Mouse (Mus musculus): ENCODE results near the gene Avpr1a. TPM values are rescaled to one million over a fixed set of nuclear protein-coding genes. Genes with fewer than 3 reads are reported as not detected.

The Avpr1a gene
- polyA plus RNA-seq (2012; rRNA removed) = 10.5 and 11.7 TPM in 2 replicates

DNA sequence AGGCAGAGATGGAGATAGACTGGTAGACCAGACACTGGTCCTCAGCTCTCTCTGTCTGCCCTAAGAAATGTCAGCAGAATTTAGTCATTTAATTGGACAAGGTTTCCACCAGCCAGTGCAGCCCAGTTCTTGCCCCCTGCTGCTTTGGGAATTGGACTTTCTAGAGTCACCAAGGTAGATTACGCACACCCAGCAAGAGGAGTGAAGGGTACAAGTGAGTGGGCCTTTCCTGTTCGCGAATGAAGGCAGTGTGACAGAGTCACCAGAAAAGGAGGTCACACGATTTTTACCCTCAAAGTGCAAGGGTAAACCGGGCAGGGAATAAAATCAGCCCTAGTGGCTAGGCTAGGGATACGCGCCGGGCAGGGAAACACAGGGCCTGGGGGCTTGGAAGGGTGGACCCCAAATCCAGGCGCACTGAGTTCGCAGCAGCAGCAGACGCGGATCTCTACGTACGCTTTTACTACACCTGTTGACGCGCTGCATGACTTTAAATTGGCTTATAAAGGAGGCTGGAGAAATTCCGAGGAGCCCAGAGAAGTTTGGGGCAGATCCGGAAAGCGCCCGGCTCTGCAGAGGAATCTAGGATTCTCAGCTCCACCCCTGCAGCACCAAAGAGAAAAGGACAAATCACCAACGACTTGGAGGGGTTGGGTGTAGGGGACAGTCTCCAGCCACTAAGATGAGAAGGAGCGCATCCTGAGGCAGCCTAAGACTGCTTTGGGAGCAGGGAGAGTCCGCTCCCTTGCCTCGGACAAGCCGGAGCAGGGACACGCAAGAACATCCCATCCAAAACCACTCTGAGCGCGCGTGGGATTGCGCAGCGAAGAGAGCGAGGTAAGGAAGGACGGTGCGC lies at the start of gene Avpr1a:
Gene Avpr1a, plus strand, starts transcription at position 639 of the 856 bp plus-strand sequence.
- peak within 1 kb of the TSS; percentile 27 for H3K4me3 ChIP-seq (ENCODE audit: insufficient read depth, low read depth, low read length)
- no peaks in the 10 kb centered on the region for H3K27me3 ChIP-seq (replicated peaks; ENCODE audit: control insufficient read depth, insufficient read depth, low read length)
- 6% methylated on average over 34 of the region's 34 CpGs for WGBS
- no peaks in the 10 kb centered on the region for H3K4me1 ChIP-seq (ENCODE audit: control insufficient read depth, insufficient read depth, low read length)
- H3K36me3 ChIP-seq (ENCODE audit: control insufficient read depth, insufficient read depth, low read length) = no peaks in the 10 kb centered on the region
- TF ChIP-seq POLR2A (IDR thresholded peaks at IDR 0.05; ENCODE audit: low read depth, low read length) (no peak), CTCF (conservative IDR thresholded peaks at IDR 0.05; ENCODE audit: insufficient read depth, insufficient read length, low read depth, low read length) (0 out of 2 replicates have a peak, but pooled peaks have one; percentile 1)
- peak; percentile 17 for DNase-seq
- no peak within 1 kb of the TSS for H3K27ac ChIP-seq (ENCODE audit: insufficient read depth, low read depth, low read length)

DNA sequence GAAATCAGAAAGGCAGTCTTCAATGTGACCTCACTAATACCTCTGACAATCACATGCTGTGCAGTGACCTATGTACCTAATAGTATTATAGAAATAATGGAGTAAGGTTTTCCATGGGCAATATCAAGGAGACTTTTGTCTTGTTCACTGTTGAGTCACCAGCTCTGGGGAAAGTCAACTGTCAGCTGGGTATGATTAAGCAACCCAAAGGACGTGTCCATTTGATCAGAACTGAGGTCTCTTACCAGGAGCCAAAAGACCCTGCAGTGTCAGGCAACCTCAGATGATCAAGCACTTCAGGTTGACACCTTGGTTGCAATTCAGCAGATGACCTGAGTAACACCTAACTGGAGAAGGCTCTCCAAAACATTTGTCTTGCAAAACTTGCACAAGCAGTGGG lies 46.0 kb upstream of the Avpr1a start:
- Histone ChIP-seq H3K27ac (ENCODE audit: insufficient read depth, low read depth, low read length) (no peak overlapping the region), H3K4me1 (ENCODE audit: control insufficient read depth, insufficient read depth, low read length) (no peaks in the 10 kb centered on the region), H3K27me3 (replicated peaks; ENCODE audit: control insufficient read depth, insufficient read depth, low read length) (no peaks in the 10 kb centered on the region), H3K4me3 (ENCODE audit: insufficient read depth, low read depth, low read length) (no peak overlapping the region), H3K36me3 (ENCODE audit: control insufficient read depth, insufficient read depth, low read length) (no peaks in the 10 kb centered on the region)
- whole genome bisulfite sequencing = 62% methylated on average over 1 of the region's 1 CpGs
- no peak for TF ChIP-seq CTCF (conservative IDR thresholded peaks at IDR 0.05; ENCODE audit: insufficient read depth, insufficient read length, low read depth, low read length)
- TF ChIP-seq POLR2A (IDR thresholded peaks at IDR 0.05; ENCODE audit: low read depth, low read length) = no peak
- DNase-seq = no peak

DNA sequence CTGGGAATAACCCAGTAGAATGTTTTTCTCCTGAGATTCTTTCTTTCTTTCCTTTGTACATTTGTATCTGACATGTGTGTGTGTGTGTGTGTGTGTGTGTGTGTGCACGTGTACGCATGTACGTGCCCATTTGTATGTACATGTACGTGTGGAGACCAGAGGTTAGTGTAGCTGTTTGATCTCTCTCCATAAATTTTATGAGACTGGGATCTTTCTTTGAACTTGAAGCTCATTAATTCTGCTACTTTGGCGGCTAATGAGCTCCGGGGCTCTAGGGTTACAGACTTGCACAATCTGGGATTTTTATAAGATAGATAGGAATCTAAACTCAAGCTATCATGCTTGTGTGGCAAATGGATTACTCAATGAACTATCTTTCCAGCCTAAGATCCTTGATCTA lies 42.0 kb upstream of the Avpr1a start:
- 45% methylated on average over 6 of the region's 6 CpGs for WGBS
- no peak overlapping the region for H3K4me3 ChIP-seq (ENCODE audit: insufficient read depth, low read depth, low read length)
- no peaks in the 10 kb centered on the region for H3K36me3 ChIP-seq (ENCODE audit: control insufficient read depth, insufficient read depth, low read length)
- TF ChIP-seq CTCF (conservative IDR thresholded peaks at IDR 0.05; ENCODE audit: insufficient read depth, insufficient read length, low read depth, low read length) (no peak), POLR2A (IDR thresholded peaks at IDR 0.05; ENCODE audit: low read depth, low read length) (no peak)
- H3K27ac ChIP-seq (ENCODE audit: insufficient read depth, low read depth, low read length) = no peak overlapping the region
- H3K4me1 ChIP-seq (ENCODE audit: control insufficient read depth, insufficient read depth, low read length) = no peaks in the 10 kb centered on the region
- H3K27me3 ChIP-seq (replicated peaks; ENCODE audit: control insufficient read depth, insufficient read depth, low read length) = no peaks in the 10 kb centered on the region
- peak; percentile 19 for DNase-seq

DNA sequence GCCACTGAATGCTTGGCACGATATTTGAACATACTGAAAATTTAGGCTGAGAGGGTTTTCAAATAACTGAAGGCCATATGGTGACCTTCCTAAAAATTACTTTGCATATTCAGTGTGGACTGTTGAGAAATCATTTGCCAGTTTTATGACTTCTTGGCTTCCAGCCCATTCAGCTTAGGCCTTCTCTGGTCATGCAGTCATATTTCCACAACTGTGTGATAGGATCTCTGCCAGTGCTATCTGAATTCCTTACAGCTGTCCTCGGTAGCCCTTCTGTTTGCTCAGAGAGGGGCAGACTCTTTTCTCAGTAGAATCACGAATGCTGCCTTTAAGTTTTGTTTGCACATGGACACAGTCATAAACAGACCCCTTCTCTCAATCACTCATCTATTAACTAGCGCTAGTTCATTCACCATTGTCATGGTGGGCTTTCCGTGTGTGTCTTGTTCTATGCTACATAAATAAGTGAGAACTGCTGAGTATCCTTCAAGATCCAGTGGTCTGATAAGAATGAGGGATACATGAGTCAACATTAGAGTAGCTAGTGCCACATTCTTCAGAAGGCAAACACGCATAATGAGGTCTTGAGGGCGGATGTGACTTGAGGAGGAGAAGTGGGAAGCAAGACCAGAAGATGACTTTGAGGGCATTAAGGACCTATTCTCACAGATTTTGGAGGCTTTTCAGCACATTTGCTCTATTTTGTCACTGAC lies 39.4 kb upstream of the Avpr1a start:
- H3K27me3 ChIP-seq (replicated peaks; ENCODE audit: control insufficient read depth, insufficient read depth, low read length) = no peaks in the 10 kb centered on the region
- H3K27ac ChIP-seq (ENCODE audit: insufficient read depth, low read depth, low read length) = peak overlapping the region; percentile 1; the same call in 1 of the 2 replicates
- WGBS = 59% methylated on average over 7 of the region's 7 CpGs
- no peak overlapping the region for H3K4me3 ChIP-seq (ENCODE audit: insufficient read depth, low read depth, low read length)
- no peak for TF ChIP-seq POLR2A (IDR thresholded peaks at IDR 0.05; ENCODE audit: low read depth, low read length)
- no peak for TF ChIP-seq CTCF (conservative IDR thresholded peaks at IDR 0.05; ENCODE audit: insufficient read depth, insufficient read length, low read depth, low read length)
- no peaks in the 10 kb centered on the region for H3K36me3 ChIP-seq (ENCODE audit: control insufficient read depth, insufficient read depth, low read length)
- peak; percentile 80 for DNase-seq
- no peaks in the 10 kb centered on the region for H3K4me1 ChIP-seq (ENCODE audit: control insufficient read depth, insufficient read depth, low read length)

DNA sequence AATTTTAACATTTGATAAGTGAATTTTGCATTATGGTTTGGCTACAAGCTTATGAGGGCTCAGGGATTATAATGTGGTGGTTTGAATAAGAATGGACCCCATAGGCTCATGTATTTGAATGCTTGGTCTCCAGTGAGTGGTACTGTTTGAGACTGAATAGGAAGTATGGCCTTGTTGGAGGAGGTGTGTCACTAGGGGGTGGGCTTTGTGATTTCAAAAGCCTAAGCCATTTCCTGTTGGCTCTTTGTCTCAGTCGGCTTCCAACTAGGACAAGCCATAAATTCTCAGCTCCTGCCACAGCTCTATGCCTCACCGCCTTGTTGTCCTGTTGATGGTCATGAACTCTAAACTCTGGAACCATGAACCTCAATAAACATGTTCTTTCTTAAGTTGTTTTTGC lies 37.5 kb upstream of the Avpr1a start:
- 15% methylated on average over 2 of the region's 2 CpGs for WGBS
- no peak for TF ChIP-seq POLR2A (IDR thresholded peaks at IDR 0.05; ENCODE audit: low read depth, low read length)
- TF ChIP-seq CTCF (conservative IDR thresholded peaks at IDR 0.05; ENCODE audit: insufficient read depth, insufficient read length, low read depth, low read length) = no peak
- Histone ChIP-seq H3K36me3 (ENCODE audit: control insufficient read depth, insufficient read depth, low read length) (no peaks in the 10 kb centered on the region), H3K27me3 (replicated peaks; ENCODE audit: control insufficient read depth, insufficient read depth, low read length) (no peaks in the 10 kb centered on the region), H3K27ac (ENCODE audit: insufficient read depth, low read depth, low read length) (no peak overlapping the region), H3K4me1 (ENCODE audit: control insufficient read depth, insufficient read depth, low read length) (no peaks in the 10 kb centered on the region), H3K4me3 (ENCODE audit: insufficient read depth, low read depth, low read length) (no peak overlapping the region)
- DNase-seq = peak; percentile 40

DNA sequence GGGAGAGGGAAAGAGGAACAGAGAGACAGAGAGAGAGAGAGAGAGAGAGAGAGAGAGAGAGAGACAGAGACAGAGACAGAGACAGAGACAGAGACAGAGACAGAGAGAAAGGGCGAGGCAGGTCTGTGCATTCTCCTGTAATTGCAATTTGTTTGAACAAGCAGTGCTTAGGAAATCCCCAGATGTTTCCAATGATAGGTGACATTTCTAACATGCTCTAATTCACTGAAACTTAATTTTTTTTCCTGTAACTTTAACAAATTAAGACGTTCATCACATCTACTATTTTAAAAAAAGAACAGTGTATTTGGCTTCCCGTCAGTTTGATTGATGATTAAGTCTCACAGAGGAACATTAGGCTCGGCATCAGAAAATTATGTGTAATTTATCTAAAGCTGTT lies 15.6 kb upstream of the Avpr1a start:
- 53% methylated on average over 4 of the region's 4 CpGs for WGBS
- no peaks in the 10 kb centered on the region for H3K27me3 ChIP-seq (replicated peaks; ENCODE audit: control insufficient read depth, insufficient read depth, low read length)
- DNase-seq = no peak
- no peaks in the 10 kb centered on the region for H3K36me3 ChIP-seq (ENCODE audit: control insufficient read depth, insufficient read depth, low read length)
- H3K27ac ChIP-seq (ENCODE audit: insufficient read depth, low read depth, low read length) = no peak overlapping the region
- no peaks in the 10 kb centered on the region for H3K4me1 ChIP-seq (ENCODE audit: control insufficient read depth, insufficient read depth, low read length)
- TF ChIP-seq POLR2A (IDR thresholded peaks at IDR 0.05; ENCODE audit: low read depth, low read length) = no peak
- no peak for TF ChIP-seq CTCF (conservative IDR thresholded peaks at IDR 0.05; ENCODE audit: insufficient read depth, insufficient read length, low read depth, low read length)
- H3K4me3 ChIP-seq (ENCODE audit: insufficient read depth, low read depth, low read length) = no peak overlapping the region

DNA sequence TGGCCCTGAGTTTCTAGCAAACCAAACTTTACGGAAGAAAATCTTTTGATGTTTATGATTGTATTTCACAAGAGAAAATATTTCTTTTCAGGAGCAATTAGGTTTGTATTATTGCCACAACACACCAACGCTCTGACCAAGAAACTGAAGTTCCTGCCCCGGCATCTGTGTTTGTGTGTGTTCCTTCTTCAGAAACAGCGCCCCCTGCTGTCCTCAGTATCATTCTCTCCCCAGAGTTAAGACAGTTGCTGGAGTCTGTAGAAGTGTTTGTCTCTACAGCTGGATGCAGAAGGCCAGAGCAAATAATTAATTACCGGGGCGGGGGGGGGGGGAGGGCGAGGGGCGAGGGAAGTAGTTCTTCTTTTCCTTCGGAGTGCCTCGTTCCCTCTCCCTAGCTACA lies 1.0 kb upstream of the Avpr1a start:
- peak; percentile 68 for TF ChIP-seq CTCF (conservative IDR thresholded peaks at IDR 0.05; ENCODE audit: insufficient read depth, insufficient read length, low read depth, low read length)
- no peak for TF ChIP-seq POLR2A (IDR thresholded peaks at IDR 0.05; ENCODE audit: low read depth, low read length)
- DNase-seq = peak; percentile 75
- no peak overlapping the region for H3K27ac ChIP-seq (ENCODE audit: insufficient read depth, low read depth, low read length)
- WGBS = 17% methylated on average over 10 of the region's 10 CpGs
- H3K36me3 ChIP-seq (ENCODE audit: control insufficient read depth, insufficient read depth, low read length) = no peaks in the 10 kb centered on the region
- H3K27me3 ChIP-seq (replicated peaks; ENCODE audit: control insufficient read depth, insufficient read depth, low read length) = no peaks in the 10 kb centered on the region
- no peaks in the 10 kb centered on the region for H3K4me1 ChIP-seq (ENCODE audit: control insufficient read depth, insufficient read depth, low read length)
- no peak overlapping the region for H3K4me3 ChIP-seq (ENCODE audit: insufficient read depth, low read depth, low read length)

Measured in kidney, adult 2 months (tissue).